Mouse (Mus musculus) thymus, postnatal 4 days (tissue): ENCODE results near the gene Kcng4.

Source experiments
- DNase-seq: peaks from one replicate; pipeline ENCODE4 v3.0.0; 2021

Kcng4 gene

DNA sequence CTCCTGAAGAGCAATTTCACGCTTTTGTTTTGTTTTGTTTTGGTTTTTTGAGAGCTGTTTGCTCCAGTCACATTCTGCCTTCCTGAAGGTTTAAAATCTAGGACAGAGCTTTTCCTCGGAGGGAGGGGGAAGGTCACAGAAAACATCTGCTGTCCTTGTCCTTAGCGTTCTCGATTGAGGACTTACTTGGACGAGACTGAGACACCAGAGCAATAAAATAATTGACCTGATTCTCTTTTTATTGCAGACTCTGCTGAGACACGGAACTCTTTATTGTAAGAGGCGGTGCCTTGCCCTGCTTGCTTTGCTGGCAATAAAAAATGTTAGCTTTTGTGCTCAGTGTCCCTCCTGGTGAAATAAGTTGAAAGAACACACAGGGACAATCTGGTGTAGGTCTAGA, 4.3 kb upstream of the Kcng4 start:
- no peak for DNase-seq

DNA sequence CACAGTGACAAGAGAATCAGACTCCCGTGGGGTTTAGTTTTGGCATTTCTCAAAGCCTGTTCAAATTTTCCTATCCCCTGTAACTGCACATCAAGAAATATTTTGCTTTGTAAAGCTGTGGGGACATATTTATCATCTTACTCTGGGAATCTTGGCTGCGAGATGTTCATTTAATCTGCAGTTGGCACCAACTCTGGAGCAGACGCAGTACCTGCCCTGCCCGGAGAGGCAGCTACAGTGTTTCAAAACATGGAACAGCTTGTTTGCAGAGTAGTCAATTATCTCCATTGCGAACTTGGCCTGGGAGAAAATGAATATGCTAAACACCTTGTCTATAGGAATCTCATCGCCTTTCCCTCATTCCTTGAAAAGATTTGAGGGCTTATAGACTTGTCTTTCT, 2.8 kb upstream of the Kcng4 start:
- DNase-seq = no peak

DNA sequence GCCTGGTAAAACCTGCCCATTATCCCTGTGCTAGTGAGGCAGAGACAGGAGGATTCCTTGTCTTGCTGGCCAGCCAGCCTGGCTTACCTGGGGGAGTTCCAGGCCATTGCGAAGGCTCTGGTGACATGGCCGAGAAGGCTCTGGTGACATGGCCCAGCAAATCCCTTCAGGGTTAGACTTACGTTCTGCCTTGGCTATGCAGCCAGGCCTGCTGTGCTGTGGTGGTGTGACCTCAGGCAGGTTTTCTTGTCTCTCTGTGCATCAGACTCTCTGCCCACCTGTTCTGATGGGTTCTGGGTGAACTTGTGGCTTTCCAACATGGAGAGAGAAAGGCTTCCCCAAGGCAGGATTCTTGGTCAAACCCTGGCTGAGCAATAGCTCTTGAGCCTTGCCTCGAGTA, 1.9 kb upstream of the Kcng4 start:
- no peak for DNase-seq

DNA sequence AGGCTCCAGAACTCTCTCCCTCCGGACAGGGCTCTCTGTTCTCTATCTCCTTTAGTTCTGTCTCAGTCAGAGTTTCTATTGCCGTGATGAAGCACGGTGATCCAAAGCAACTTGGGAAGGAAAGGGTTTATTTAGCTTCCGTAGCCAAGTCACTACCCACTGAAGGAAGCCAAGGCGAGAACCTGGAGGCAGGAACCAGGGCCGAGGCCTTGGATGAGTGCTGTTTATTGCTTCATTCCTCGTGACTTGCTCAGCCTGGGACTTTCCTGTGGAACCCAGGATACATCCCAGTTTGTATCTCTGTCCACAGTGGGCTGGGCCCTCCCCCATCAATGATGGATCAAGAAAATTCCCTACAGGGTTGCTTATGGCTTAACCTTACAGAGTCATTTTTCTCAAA, 1.3 kb upstream of the Kcng4 start:
- DNase-seq = no peak

DNA sequence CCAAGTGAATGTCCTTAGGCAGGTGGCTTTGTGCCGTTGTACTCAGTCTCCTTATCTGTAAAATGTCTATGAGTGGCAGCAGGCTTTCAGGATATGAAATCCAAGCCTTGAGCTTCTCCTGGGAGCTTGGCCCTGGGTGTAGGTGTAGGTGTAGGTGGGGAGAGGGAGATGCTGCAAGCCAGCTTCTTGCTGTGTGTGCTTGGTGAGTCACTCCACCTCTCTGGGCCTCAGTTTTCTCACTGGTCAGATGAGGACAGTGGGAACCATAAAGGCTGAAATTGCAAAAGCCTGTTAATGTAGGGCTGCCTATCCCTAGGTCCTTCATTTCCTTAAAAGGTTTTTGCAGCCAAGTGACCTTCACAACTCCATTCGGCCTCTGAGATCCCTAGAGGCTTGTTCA, 478 bp upstream of the Kcng4 start:
- no peak for DNase-seq

GRCm38 (mm10) chr8:119634616-119635336, 704 bp downstream of the Kcng4 start:
- no peak for DNase-seq

GRCm38 (mm10) chr8:119632909-119633308, 2.6 kb downstream of the Kcng4 start:
- no peak for DNase-seq

DNA sequence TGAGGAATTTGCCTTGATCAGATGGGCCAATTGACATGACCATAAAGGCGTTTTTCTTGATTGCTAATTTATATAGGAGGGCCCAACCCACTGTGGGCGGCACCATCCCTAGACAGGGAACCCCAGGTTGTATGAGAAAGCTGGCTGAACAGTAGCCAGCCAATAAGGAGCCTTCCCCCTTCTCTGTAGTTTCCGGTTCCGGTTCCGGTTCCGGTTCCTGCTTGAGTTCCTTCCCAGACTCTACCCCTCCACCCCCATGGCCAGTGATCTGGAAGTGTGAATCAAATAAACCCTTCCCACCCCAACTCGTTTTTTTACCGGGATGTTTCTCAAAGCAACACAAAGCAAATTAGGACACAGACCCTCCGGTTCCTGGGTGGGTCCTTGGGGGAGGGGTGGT, 3.2 kb downstream of the Kcng4 start:
- DNase-seq = no peak

GRCm38 (mm10) chr8:119630841-119631240, 4.6 kb downstream of the Kcng4 start:
- no peak for DNase-seq

- no peak for DNase-seq
These were observed 7.7 kb downstream of the Kcng4 start for GRCm38 (mm10) chr8:119627613-119628359.

DNA sequence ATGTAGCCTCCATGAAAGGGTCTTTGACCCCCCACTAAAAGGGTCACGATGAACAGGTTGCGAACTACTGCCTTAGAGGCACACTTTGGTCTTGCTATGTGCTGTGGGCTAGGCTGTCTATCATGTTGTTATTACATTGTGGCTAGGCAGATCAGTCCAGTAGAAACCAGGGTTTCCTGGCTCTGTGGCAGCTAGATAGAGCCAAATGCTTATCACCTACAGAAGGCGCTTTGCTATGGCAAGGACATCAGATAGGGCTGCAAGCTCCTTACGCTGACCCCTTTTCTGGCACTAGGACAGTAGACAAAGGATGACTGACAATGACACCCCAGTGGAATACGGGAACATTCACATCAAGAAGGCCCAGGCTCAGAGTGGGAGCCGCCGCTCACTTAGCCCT, 8.3 kb downstream of the Kcng4 start:
- no peak for DNase-seq

GRCm38 (mm10) chr8:119625788-119626187, 9.7 kb downstream of the Kcng4 start:
- no peak for DNase-seq

GRCm38 (mm10) chr8:119624916-119625315, 10.6 kb downstream of the Kcng4 start:
- no peak for DNase-seq

DNA sequence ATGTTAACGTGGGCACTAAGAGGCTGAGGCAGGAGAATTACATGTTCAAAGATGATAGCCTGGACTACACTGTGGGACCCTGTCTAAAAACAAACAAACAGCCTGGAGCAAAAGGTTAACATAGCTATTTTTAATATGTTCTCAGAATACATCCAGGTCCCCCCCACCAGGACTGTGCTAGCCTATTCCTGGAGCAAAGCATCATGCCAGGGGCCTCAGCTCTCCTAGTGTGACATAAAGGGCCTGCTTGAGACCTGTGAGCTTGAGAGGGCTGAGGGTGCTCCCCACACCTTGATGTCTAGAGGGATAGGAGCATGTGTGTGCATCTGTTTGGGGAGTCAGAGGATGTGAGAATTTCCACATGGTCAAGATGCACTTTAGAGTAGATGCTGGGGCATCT, 11.7 kb downstream of the Kcng4 start:
- no peak for DNase-seq

- no peak for DNase-seq
These were observed 12.4 kb downstream of the Kcng4 start for GRCm38 (mm10) chr8:119623061-119623460.

GRCm38 (mm10) chr8:119622555-119622954, 12.9 kb downstream of the Kcng4 start:
- no peak for DNase-seq

GRCm38 (mm10) chr8:119620848-119621465, 14.5 kb downstream of the Kcng4 start:
- no peak for DNase-seq

GRCm38 (mm10) chr8:119620116-119620840, 15.2 kb downstream of the Kcng4 start:
- DNase-seq = no peak

DNA sequence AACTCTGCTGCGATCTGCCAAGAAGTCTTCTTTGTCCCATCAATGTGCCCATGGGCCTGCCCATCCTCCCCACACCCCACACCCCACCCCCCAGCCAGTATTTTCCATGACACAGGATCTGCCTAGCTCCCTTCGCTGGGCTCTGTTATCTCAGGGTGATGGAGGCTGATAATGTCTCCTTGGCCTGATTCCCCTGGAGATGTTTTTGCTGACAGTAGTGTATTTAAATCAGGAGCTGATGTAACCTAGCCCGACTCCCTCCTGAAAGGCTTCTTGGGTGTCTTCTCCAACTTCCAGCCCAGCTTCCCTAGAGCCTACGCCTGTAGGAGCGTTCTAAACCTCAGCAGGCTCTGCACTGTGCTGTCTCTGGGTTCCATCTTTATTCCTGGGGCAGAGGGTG, 16.6 kb downstream of the Kcng4 start:
- DNase-seq = no peak

- DNase-seq = no peak
These were observed 17.9 kb downstream of the Kcng4 start for GRCm38 (mm10) chr8:119617586-119617985.

DNA sequence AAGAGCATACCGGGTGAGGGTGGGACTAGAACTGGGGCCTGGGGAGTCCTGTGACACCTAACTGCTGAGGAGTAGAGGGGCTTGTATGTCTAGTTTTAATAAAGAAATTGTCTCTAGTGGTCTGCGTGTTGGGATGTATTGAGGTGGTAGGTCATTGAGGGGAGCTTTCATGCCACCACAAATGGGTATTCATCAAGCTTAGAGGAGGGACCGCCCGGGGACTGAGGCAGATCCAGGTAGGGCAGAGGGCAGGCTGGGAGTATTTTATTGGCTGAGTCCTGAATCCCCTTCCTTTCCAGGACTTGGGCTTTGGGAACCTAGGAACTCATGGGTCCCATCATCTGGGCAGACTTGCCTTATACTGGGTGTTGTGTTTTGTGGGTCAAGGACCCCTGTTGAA, 18.7 kb downstream of the Kcng4 start:
- no peak for DNase-seq

GRCm38 (mm10) chr8:119616358-119616757, 19.1 kb downstream of the Kcng4 start:
- DNase-seq = no peak

DNA sequence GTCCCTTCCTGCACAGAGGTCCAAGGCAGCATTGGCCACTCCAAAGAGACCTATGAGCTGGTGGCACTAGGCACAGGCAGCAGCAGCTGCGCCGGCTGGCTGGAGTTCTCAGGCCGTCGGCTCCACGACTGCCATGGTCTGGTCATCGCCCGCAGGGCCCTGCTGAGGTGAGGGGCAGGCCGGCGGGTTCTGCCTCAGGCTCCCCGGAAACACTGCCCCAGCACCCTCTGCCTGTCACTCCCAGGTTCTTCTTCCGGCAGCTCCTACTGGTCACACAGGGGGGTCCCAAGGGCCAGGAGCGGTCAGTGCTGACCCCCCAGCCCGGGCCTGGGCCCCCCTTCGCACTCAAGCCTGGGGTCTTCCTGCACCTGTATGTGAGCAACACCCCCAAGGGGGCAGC, 20.4 kb downstream of the Kcng4 start:
- no peak for DNase-seq

- no peak for DNase-seq
These were observed 23.0 kb downstream of the Kcng4 start, which contains the start of gene Adad2 for GRCm38 (mm10) chr8:119612471-119612870. TSS of gene Adad2 (plus strand) at chr8:119612747.
